10 mouse cellular contexts compared by ENCODE assay signal in genomic region chr3:152355361-152355760, GRCm38 (mm10). TPM values are rescaled to one million over a fixed set of nuclear protein-coding genes. Genes with fewer than 3 reads are reported as not detected.
DNase-seq lines count a peak whose midpoint lies in the region; ATAC-seq and TF ChIP-seq lines count a peak whose summit lies in the region.
"Had no signal": no experiment of that assay in that cellular context is flagged by ENCODE, and none has a peak within 500 bp of the region (broad histone marks: within the 10 kb centered on the region; RNA-seq: fewer than 3 reads in every experiment).

No protein-coding gene starts in this region.

- no peak overlapping the region for H3K27ac ChIP-seq in forebrain, embryonic 10.5 days
- H3K27ac ChIP-seq in forebrain, embryonic 12.5 days: no peak overlapping the region
- H3K27ac ChIP-seq: embryonic facial prominence, embryonic 15.5 days had no signal

- H3K4me2 ChIP-seq in forebrain, embryonic 12.5 days: no peak overlapping the region
- H3K4me2 ChIP-seq: embryonic facial prominence, embryonic 15.5 days had no signal

- H3K4me3 ChIP-seq in G1E (ENCODE audit: low read depth, low read length): no peak overlapping the region
- no peak overlapping the region for H3K4me3 ChIP-seq in forebrain, embryonic 10.5 days
- H3K4me3 ChIP-seq in forebrain, embryonic 12.5 days (replicated peaks): no peak overlapping the region
- H3K4me3 ChIP-seq: embryonic facial prominence, embryonic 15.5 days; myocyte had no signal

- peaks cover 58% of the 10 kb centered on the region for H3K36me3 ChIP-seq in G1E (replicated peaks)
- peaks cover 21% of the 10 kb centered on the region for H3K36me3 ChIP-seq in forebrain, embryonic 10.5 days (replicated peaks)
- peaks cover 16% of the 10 kb centered on the region for H3K36me3 ChIP-seq in forebrain, embryonic 12.5 days (replicated peaks)

- TF ChIP-seq CTCF in G1E (IDR thresholded peaks at IDR 0.05; ENCODE audit: low read depth, low read length): no peak

- WGBS in forebrain, embryonic 10.5 days: 82% methylated on average over 5 of the region's 5 CpGs
- 83% methylated on average over 5 of the region's 5 CpGs for WGBS in forebrain, embryonic 12.5 days

- peak; percentile 96 for ATAC-seq in G1E (ENCODE audit: extremely low read depth, insufficient number of reproducible peaks, low FRiP score, poor library complexity, severe bottlenecking)
- ATAC-seq in hematopoietic stem cell, adult 5-6 weeks (replicated peaks in 1 of 2; ENCODE audit: insufficient read depth in 1 of 2, low FRiP score in 2 of 2, low TSS enrichment in 1 of 2, low read depth in 1 of 2, poor library complexity in 2 of 2, severe bottlenecking in 2 of 2): peak; percentile 65 to 88
- ATAC-seq in forebrain, embryonic 12.5 days (ENCODE audit: low FRiP score): no peak

- peaks cover 33% of the 10 kb centered on the region for H3K4me1 ChIP-seq in G1E (ENCODE audit: insufficient read depth, low read depth, low read length)
- H3K4me1 ChIP-seq in forebrain, embryonic 10.5 days: peaks cover 10% of the 10 kb centered on the region
- H3K4me1 ChIP-seq in forebrain, embryonic 12.5 days: peaks cover 20% of the 10 kb centered on the region

- peak; percentile 89 for DNase-seq in heart, adult 11 months
- DNase-seq in heart, adult 8-10 months (ENCODE audit: low spot score): no peak
- DNase-seq in G1E (ENCODE audit: low spot score): peak; percentile 30
- DNase-seq in mesoderm, embryonic 11.5 days (ENCODE audit: low read depth, low spot score): peak; percentile 33
- DNase-seq in layer of hippocampus, adult 18-20 months (ENCODE audit: low spot score in 2 of 2): no peak
- DNase-seq in forebrain, embryonic 10.5 days (ENCODE audit: extremely low spot score, low spot score): no peak

- no peaks in the 10 kb centered on the region for H3K9me3 ChIP-seq in G1E (replicated peaks)
- no peaks in the 10 kb centered on the region for H3K9me3 ChIP-seq in forebrain, embryonic 10.5 days
- H3K9me3 ChIP-seq in forebrain, embryonic 12.5 days: no peaks in the 10 kb centered on the region
- H3K9me3 ChIP-seq: embryonic facial prominence, embryonic 15.5 days had no signal

- H3K27me3 ChIP-seq in G1E (ENCODE audit: insufficient read depth, low read length): no peaks in the 10 kb centered on the region
- H3K27me3 ChIP-seq in forebrain, embryonic 10.5 days (ENCODE audit: poor library complexity, severe bottlenecking): no peaks in the 10 kb centered on the region
- no peaks in the 10 kb centered on the region for H3K27me3 ChIP-seq in forebrain, embryonic 12.5 days
- H3K27me3 ChIP-seq: embryonic facial prominence, embryonic 15.5 days had no signal

- H3K9ac ChIP-seq in forebrain, embryonic 12.5 days: no peak overlapping the region
- H3K9ac ChIP-seq: embryonic facial prominence, embryonic 15.5 days had no signal

RNA-seq across cellular contexts. Expression of gene Usp33, which starts 9.1 kb away (rescaled TPM):
- 10 to 100 TPM; 24.5 to 25.5 (median 24.6) TPM for total RNA-seq in heart, adult 8-10 months (2022)
- 85.7 and 96.5 TPM in 2 replicates for total RNA-seq in G1E (2014; fragmentation: Nextera tagmentation)
- 102 and 108 TPM in 2 replicates for total RNA-seq in G1E (2017)
- polyA plus RNA-seq in G1E (2012): 12.1 and 16.8 TPM in 2 replicates
- total RNA-seq in hematopoietic stem cell, adult 5-6 weeks (2017): 58.0 and 72.5 TPM in 2 replicates
- 100 to 1,000 TPM; 118 to 120 TPM for total RNA-seq in layer of hippocampus, adult 18-20 months (2021)
- 47.4 and 47.8 TPM in 2 replicates for polyA plus RNA-seq in forebrain, embryonic 10.5 days (2016; fragmentation: Nextera tagmentation; extraction: Ambion mirVana)
- 67.4 and 72.9 TPM in 2 replicates for polyA plus RNA-seq in forebrain, embryonic 12.5 days (2016; fragmentation: Nextera tagmentation; extraction: Ambion mirVana)

RNA-seq across cellular contexts. Expression of gene Miga1, which starts 15.2 kb away (rescaled TPM):
- 10 to 100 TPM; 10.4 to 15.8 (median 10.9) TPM for total RNA-seq in heart, adult 8-10 months (2022)
- total RNA-seq in G1E (2014; fragmentation: Nextera tagmentation) (55.7 and 59.3 TPM in 2 replicates), G1E (2017) (25.9 and 28.6 TPM in 2 replicates)
- 26.6 and 38.4 TPM in 2 replicates for polyA plus RNA-seq in G1E (2012)
- 28.0 and 30.8 TPM in 2 replicates for total RNA-seq in hematopoietic stem cell, adult 5-6 weeks (2017)
- total RNA-seq in layer of hippocampus, adult 18-20 months (2021): 10 to 100 TPM; 73.9 to 74.1 TPM
- polyA plus RNA-seq in forebrain, embryonic 10.5 days (2016; fragmentation: Nextera tagmentation; extraction: Ambion mirVana): 19.3 and 22.1 TPM in 2 replicates
- polyA plus RNA-seq in forebrain, embryonic 12.5 days (2016; fragmentation: Nextera tagmentation; extraction: Ambion mirVana): 25.5 and 27.9 TPM in 2 replicates

RNA-seq across cellular contexts. Expression of gene Zzz3, which starts 39.9 kb away (rescaled TPM):
- 10 to 100 TPM; 20.3 to 24.4 (median 22.7) TPM for total RNA-seq in heart, adult 8-10 months (2022)
- total RNA-seq in G1E (2014; fragmentation: Nextera tagmentation) (64.4 and 86.9 TPM in 2 replicates), G1E (2017) (81.3 and 85.5 TPM in 2 replicates)
- polyA plus RNA-seq in G1E (2012): 11.8 and 14.3 TPM in 2 replicates
- total RNA-seq in hematopoietic stem cell, adult 5-6 weeks (2017): 92.6 and 113 TPM in 2 replicates
- 10 to 100 TPM; 45.4 to 47.1 TPM for total RNA-seq in layer of hippocampus, adult 18-20 months (2021)
- polyA plus RNA-seq in forebrain, embryonic 10.5 days (2016; fragmentation: Nextera tagmentation; extraction: Ambion mirVana): 56.4 and 60.7 TPM in 2 replicates
- polyA plus RNA-seq in forebrain, embryonic 12.5 days (2016; fragmentation: Nextera tagmentation; extraction: Ambion mirVana): 51.7 and 53.1 TPM in 2 replicates

Comparison
In these comparisons a context has a peak if more than half of its experiments do, and no peak if none do; other contexts are left out.
1. DNase-seq: peak in heart, adult 11 months (single experiment), G1E (single experiment) and mesoderm, embryonic 11.5 days (single experiment); none in heart, adult 8-10 months (single experiment), layer of hippocampus, adult 18-20 months (0 of 2) and forebrain, embryonic 10.5 days (single experiment).